Mouse (Mus musculus) myocyte (in vitro differentiated cells): ENCODE measurements around the gene Gadd45gip1. TPM values are rescaled to one million over a fixed set of nuclear protein-coding genes. Genes with fewer than 3 reads are reported as not detected.

Experiments
- H3K27me3 ChIP-seq: one replicate; pipeline ENCODE4 v1.6.1; 2011; ENCODE audit not compliant: control insufficient read depth, insufficient read depth, insufficient read length
- H3K36me3 ChIP-seq: one replicate; pipeline ENCODE4 v1.6.1; 2011; ENCODE audit not compliant: control insufficient read depth, insufficient read depth
- H3K4me2 ChIP-seq: one replicate; pipeline ENCODE4 v1.6.1; 2011; ENCODE audit warnings: low read depth, control low read depth
- H3K4me3 ChIP-seq: one replicate; pipeline ENCODE4 v1.5.1; 2011; ENCODE audit warnings: mild to moderate bottlenecking, control low read depth, moderate library complexity
- H3K79me2 ChIP-seq: one replicate; pipeline ENCODE4 v1.6.1; 2011; ENCODE audit not compliant: control insufficient read depth, insufficient read depth
- H3ac ChIP-seq: one replicate; pipeline ENCODE4 v1.6.1; 2011; ENCODE audit not compliant: control insufficient read depth, insufficient read length
- CEBPB ChIP-seq: IDR thresholded peaks from 2 replicates; pipeline ENCODE4 v1.6.1; 2011; ENCODE audit warnings: mild to moderate bottlenecking, moderate library complexity; ENCODE audit not compliant: poor library complexity, insufficient read depth, severe bottlenecking
- E2F4 ChIP-seq: IDR thresholded peaks from one replicate; pipeline ENCODE4 v1.6.1; 2011; ENCODE audit warnings: mild to moderate bottlenecking, control low read depth, moderate library complexity; ENCODE audit not compliant: insufficient read depth
- MAX ChIP-seq: IDR thresholded peaks from one replicate; pipeline ENCODE4 v1.6.1; 2011; ENCODE audit warnings: low read depth, mild to moderate bottlenecking, control low read depth
- MYOD1 ChIP-seq, 3 experiments: IDR thresholded peaks; one replicate each; pipeline ENCODE4 v1.6.1; 2011; ENCODE audit warnings: control low read depth in 2 of 3, low read depth in 2 of 3, mild to moderate bottlenecking in 2 of 3, moderate library complexity in 1 of 3; ENCODE audit not compliant: insufficient read length in 2 of 3, control insufficient read depth in 1 of 3
- MYOG ChIP-seq, 3 experiments: IDR thresholded peaks; one replicate each; pipeline ENCODE4 v1.6.1; 2011; ENCODE audit warnings: control low read depth in 2 of 3, low read depth in 2 of 3, mild to moderate bottlenecking in 2 of 3; ENCODE audit not compliant: insufficient read length in 2 of 3, control insufficient read depth in 1 of 3, insufficient read depth in 1 of 3
- POLR2A ChIP-seq: IDR thresholded peaks from one replicate; pipeline ENCODE4 v1.6.1; 2011; ENCODE audit warnings: low read depth, mild to moderate bottlenecking, control low read depth, moderate library complexity; ENCODE audit not compliant: insufficient read length
- POLR2AphosphoS2 ChIP-seq: IDR thresholded peaks from one replicate; pipeline ENCODE4 v1.6.1; 2011; ENCODE audit warnings: low read depth, control low read depth; ENCODE audit not compliant: insufficient read length
- REST ChIP-seq: IDR thresholded peaks from one replicate; pipeline ENCODE4 v1.6.1; 2011; ENCODE audit warnings: mild to moderate bottlenecking, control low read depth, moderate library complexity; ENCODE audit not compliant: insufficient read depth, insufficient read length
- SRF ChIP-seq: IDR thresholded peaks from one replicate; pipeline ENCODE4 v1.6.1; 2011; ENCODE audit warnings: low read depth; ENCODE audit not compliant: control insufficient read depth, insufficient read length
- TCF12 ChIP-seq: IDR thresholded peaks from one replicate; pipeline ENCODE4 v1.6.1; 2011; ENCODE audit warnings: mild to moderate bottlenecking, control low read depth; ENCODE audit not compliant: poor library complexity, insufficient read depth, severe bottlenecking
- TCF3 ChIP-seq: IDR thresholded peaks from one replicate; pipeline ENCODE4 v1.6.1; 2011; ENCODE audit warnings: low read depth, control low read depth; ENCODE audit not compliant: insufficient read length
- USF1 ChIP-seq: IDR thresholded peaks from one replicate; pipeline ENCODE4 v1.6.1; 2011; ENCODE audit warnings: low read depth, mild to moderate bottlenecking, control low read depth, moderate library complexity
- polyA plus RNA-seq: library from polyadenylated mRNA; unstranded; fragments of >200 nt; fragmentation: generic; extraction: Trizol; gene quantifications from one replicate; pipeline ENCODE4 v1.2.1, GENCODE M21; 2012; ENCODE audit warnings: missing spikeins

The Gadd45gip1 gene
- polyA plus RNA-seq, result 21.8 TPM

GRCm38 (mm10) chr8:84831490-84831889 lies at the start of gene Gadd45gip1:
TSS of gene Gadd45gip1 (plus strand) at chr8:84831522.
- no peaks in the 10 kb centered on the region for H3K27me3 ChIP-seq
- H3K4me3 ChIP-seq, result peak within 1 kb of the TSS; percentile 79
- no peak for TF ChIP-seq MYOD1 (IDR thresholded peaks at IDR 0.05; ENCODE audit: control insufficient read depth in 1 of 3, insufficient read length in 2 of 3, low read depth in 2 of 3)
- no peak for TF ChIP-seq POLR2A
- no peak for TF ChIP-seq MAX
- TF ChIP-seq E2F4, result no peak
- no peak for TF ChIP-seq POLR2AphosphoS2
- no peak for TF ChIP-seq USF1
- TF ChIP-seq MYOG (IDR thresholded peaks at IDR 0.05; ENCODE audit: control insufficient read depth in 1 of 3, insufficient read depth in 1 of 3, insufficient read length in 2 of 3, low read depth in 2 of 3), result no peak
- TF ChIP-seq TCF12, result no peak
- no peak for TF ChIP-seq TCF3
- no peak for TF ChIP-seq REST
- no peak for TF ChIP-seq CEBPB
- no peak for TF ChIP-seq SRF
- peak within 1 kb of the TSS; percentile 95 for H3ac ChIP-seq
- peak within 1 kb of the TSS; percentile 68 for H3K4me2 ChIP-seq
- peaks cover 9% of the 10 kb centered on the region for H3K79me2 ChIP-seq
- peaks cover 18% of the 10 kb centered on the region for H3K36me3 ChIP-seq

GRCm38 (mm10) chr8:84781686-84782505 lies 49.4 kb upstream of the Gadd45gip1 start:
- H3K27me3 ChIP-seq, result no peaks in the 10 kb centered on the region
- H3K79me2 ChIP-seq, result peaks cover 87% of the 10 kb centered on the region
- peak overlapping the region; percentile 21 for H3K4me2 ChIP-seq
- no peak overlapping the region for H3ac ChIP-seq
- no peak for TF ChIP-seq USF1
- no peak for TF ChIP-seq TCF3
- no peak for TF ChIP-seq SRF
- no peak for TF ChIP-seq MYOG (IDR thresholded peaks at IDR 0.05; ENCODE audit: control insufficient read depth in 1 of 3, insufficient read depth in 1 of 3, insufficient read length in 2 of 3, low read depth in 2 of 3)
- no peak for TF ChIP-seq POLR2AphosphoS2
- TF ChIP-seq MAX, result no peak
- TF ChIP-seq REST, result no peak
- no peak for TF ChIP-seq POLR2A
- no peak for TF ChIP-seq E2F4
- TF ChIP-seq TCF12, result no peak
- no peak for TF ChIP-seq CEBPB
- no peak for TF ChIP-seq MYOD1 (IDR thresholded peaks at IDR 0.05; ENCODE audit: control insufficient read depth in 1 of 3, insufficient read length in 2 of 3, low read depth in 2 of 3)
- no peak overlapping the region for H3K4me3 ChIP-seq
- H3K36me3 ChIP-seq, result no peaks in the 10 kb centered on the region

GRCm38 (mm10) chr8:84782680-84783079 lies 48.6 kb upstream of the Gadd45gip1 start:
- Histone ChIP-seq H3K27me3 (no peaks in the 10 kb centered on the region), H3K79me2 (peaks cover 84% of the 10 kb centered on the region), H3K4me3 (no peak overlapping the region), H3ac (no peak overlapping the region), H3K36me3 (no peaks in the 10 kb centered on the region), H3K4me2 (no peak overlapping the region)
- TF ChIP-seq CEBPB, result no peak
- no peak for TF ChIP-seq MYOG (IDR thresholded peaks at IDR 0.05; ENCODE audit: control insufficient read depth in 1 of 3, insufficient read depth in 1 of 3, insufficient read length in 2 of 3, low read depth in 2 of 3)
- TF ChIP-seq TCF3, result no peak

GRCm38 (mm10) chr8:84783198-84783918 lies 48.0 kb upstream of the Gadd45gip1 start:
- Histone ChIP-seq H3K4me2 (peak overlapping the region; percentile 77), H3K36me3 (no peaks in the 10 kb centered on the region), H3K4me3 (no peak overlapping the region), H3ac (no peak overlapping the region), H3K79me2 (peaks cover 83% of the 10 kb centered on the region), H3K27me3 (no peaks in the 10 kb centered on the region)
- no peak for TF ChIP-seq POLR2AphosphoS2
- no peak for TF ChIP-seq SRF
- TF ChIP-seq MAX, result no peak
- no peak for TF ChIP-seq REST
- no peak for TF ChIP-seq POLR2A
- TF ChIP-seq MYOD1 (IDR thresholded peaks at IDR 0.05; ENCODE audit: control insufficient read depth in 1 of 3, insufficient read length in 2 of 3, low read depth in 2 of 3), result no peak
- TF ChIP-seq E2F4, result no peak
- TF ChIP-seq TCF12, result no peak
- TF ChIP-seq CEBPB, result no peak
- TF ChIP-seq USF1, result no peak
- no peak for TF ChIP-seq TCF3
- no peak for TF ChIP-seq MYOG (IDR thresholded peaks at IDR 0.05; ENCODE audit: control insufficient read depth in 1 of 3, insufficient read depth in 1 of 3, insufficient read length in 2 of 3, low read depth in 2 of 3)
